Mouse (Mus musculus) hematopoietic stem cell, adult 5-6 weeks (primary cell): ENCODE measurements at regions not wholly inside any gene's neighbourhood (a gene's known extent, or its start where the extent isn't known, plus 50 kb on each side); places are given as distances from the start of the nearest gene placed in this dataset.
"Not testable (repeated sequence)": the region's sequence is repeated elsewhere in the genome, so short reads cannot be mapped to it uniquely, and the experiment has no call there.

ENCODE experiments used
- ATAC-seq, 2 experiments: fragments of 125-278 bp in 1 of 2; replicated peaks in 1 of 2; 2 replicates each; pipeline ENCODE4 v1.8.0; 2016 to 2017; ENCODE audit warnings: inconsistent platforms in 2 of 2, mild to moderate bottlenecking in 2 of 2, moderate number of reproducible peaks in 2 of 2, low read depth in 1 of 2, moderate TSS enrichment in 1 of 2; ENCODE audit not compliant: low FRiP score in 2 of 2, poor library complexity in 2 of 2, severe bottlenecking in 2 of 2, insufficient read depth in 1 of 2, low TSS enrichment in 1 of 2

- peak; percentile 56 to 81; a peak in 3 of 4 replicates for ATAC-seq
Observed at GRCm38 (mm10) chr10:26139100-26140093, 60.5 kb upstream of the Tmem200a start.

GRCm38 (mm10) chr10:26152586-26152985 is 73.7 kb upstream of the Tmem200a start:
- no peak for ATAC-seq

- no peak for ATAC-seq
Observed at GRCm38 (mm10) chr10:26158786-26159185, 70.7 kb upstream of the Samd3 start.

- ATAC-seq = not testable (repeated sequence)
Observed at GRCm38 (mm10) chr10:26161139-26161538, 68.4 kb upstream of the Samd3 start.

- ATAC-seq = no peak
Observed at GRCm38 (mm10) chr10:26164531-26164930, 65.0 kb upstream of the Samd3 start.

- no peak for ATAC-seq
Observed at GRCm38 (mm10) chr10:26177591-26177990, 51.9 kb upstream of the Samd3 start.

GRCm38 (mm10) chr10:26178356-26178755 is 51.2 kb upstream of the Samd3 start:
- ATAC-seq = no peak
